Mouse (Mus musculus) urinary bladder, adult 18-20 months (tissue): Measurements from ENCODE around the gene Isg20.
A peak's percentile ranks its signal among the peaks of the same experiment; 100 is the strongest.

Experiments
- DNase-seq, 2 experiments: peaks; one replicate each; pipeline ENCODE4 v3.0.0; 2022; ENCODE audit warnings: low spot score in 2 of 2, mixed read lengths in 2 of 2

The Isg20 gene

GRCm38 (mm10) chr7:78912974-78913474 lies at the start of gene Isg20:
Gene Isg20 (plus strand): TSS chr7:78913424.
- no peak for DNase-seq

GRCm38 (mm10) chr7:78863796-78864445 lies 49.3 kb upstream of the Isg20 start:
- no peak for DNase-seq

- no peak for DNase-seq
These were observed 48.8 kb upstream of the Isg20 start for GRCm38 (mm10) chr7:78864446-78864802.

GRCm38 (mm10) chr7:78865212-78865949 lies 47.8 kb upstream of the Isg20 start:
- no peak for DNase-seq

- DNase-seq: no peak
These were observed 44.5 kb upstream of the Isg20 start for GRCm38 (mm10) chr7:78868731-78869130.

GRCm38 (mm10) chr7:78872366-78872765 lies 40.9 kb upstream of the Isg20 start:
- no peak for DNase-seq

GRCm38 (mm10) chr7:78872831-78873230 lies 40.4 kb upstream of the Isg20 start:
- DNase-seq: no peak

GRCm38 (mm10) chr7:78881607-78882468 lies 31.4 kb upstream of the Isg20 start:
- DNase-seq: no peak

- DNase-seq: no peak
These were observed 30.8 kb upstream of the Isg20 start for GRCm38 (mm10) chr7:78882469-78882837.

- no peak for DNase-seq
These were observed 30.1 kb upstream of the Isg20 start for GRCm38 (mm10) chr7:78883016-78883725.

GRCm38 (mm10) chr7:78883726-78884060 lies 29.5 kb upstream of the Isg20 start:
- no peak for DNase-seq

GRCm38 (mm10) chr7:78884139-78884538 lies 29.1 kb upstream of the Isg20 start:
- no peak for DNase-seq

GRCm38 (mm10) chr7:78885404-78885803 lies 27.8 kb upstream of the Isg20 start:
- DNase-seq: no peak

- DNase-seq: no peak
These were observed 26.7 kb upstream of the Isg20 start for GRCm38 (mm10) chr7:78886496-78886895.

- DNase-seq: no peak
These were observed 25.8 kb upstream of the Isg20 start for GRCm38 (mm10) chr7:78887431-78887842.

GRCm38 (mm10) chr7:78890641-78891040 lies 22.6 kb upstream of the Isg20 start:
- peak; percentile 62 to 87 for DNase-seq

GRCm38 (mm10) chr7:78893917-78894316 lies 19.3 kb upstream of the Isg20 start:
- DNase-seq: no peak

- DNase-seq: no peak
These were observed 18.1 kb upstream of the Isg20 start for GRCm38 (mm10) chr7:78895021-78895652.

GRCm38 (mm10) chr7:78895653-78896333 lies 17.4 kb upstream of the Isg20 start, which contains the start of gene Aen:
Gene Aen (plus strand): TSS chr7:78895854.
- peak; percentile 97 to 98 for DNase-seq

- DNase-seq: no peak
These were observed 15.7 kb upstream of the Isg20 start for GRCm38 (mm10) chr7:78897567-78897966.
